Mouse (Mus musculus) testis, adult 2 months (tissue): Measurements from ENCODE around the gene Alyref2. TPM values are rescaled to one million over a fixed set of nuclear protein-coding genes. Genes with fewer than 3 reads are reported as not detected.

ENCODE experiments used
- H3K27ac ChIP-seq: fragments of 200-500 bp; 2 replicates; pipeline ENCODE4 v1.5.1; 2012; ENCODE audit warnings: low read depth, low read length; ENCODE audit not compliant: control insufficient read depth, insufficient read depth
- H3K27me3 ChIP-seq: fragments of 200-500 bp; 2 replicates; pipeline ENCODE4 v1.6.1; 2012; ENCODE audit warnings: mild to moderate bottlenecking, low read length, moderate library complexity; ENCODE audit not compliant: control insufficient read depth, insufficient read depth
- H3K36me3 ChIP-seq: fragments of 200-500 bp; 2 replicates; pipeline ENCODE4 v1.6.1; 2012; ENCODE audit warnings: mild to moderate bottlenecking, low read length; ENCODE audit not compliant: control insufficient read depth, insufficient read depth
- H3K4me1 ChIP-seq: fragments of 200-500 bp; 2 replicates; pipeline ENCODE4 v1.6.1; 2012; ENCODE audit warnings: low read length; ENCODE audit not compliant: control insufficient read depth, insufficient read depth
- H3K4me3 ChIP-seq: fragments of 200-500 bp; 2 replicates; pipeline ENCODE4 v1.5.1; 2012; ENCODE audit warnings: low read depth, mild to moderate bottlenecking, low read length, moderate library complexity, mixed read lengths; ENCODE audit not compliant: control insufficient read depth
- CTCF ChIP-seq: fragments of 200-500 bp; IDR thresholded peaks from 2 replicates; pipeline ENCODE4 v1.5.1; 2012; ENCODE audit warnings: low read depth, mild to moderate bottlenecking, inconsistent platforms, low read length, moderate library complexity; ENCODE audit not compliant: control insufficient read depth, insufficient read depth, insufficient replicate concordance
- POLR2A ChIP-seq: fragments of 200-500 bp; IDR thresholded peaks from 2 replicates; pipeline ENCODE4 v1.6.1; 2012; ENCODE audit warnings: low read depth, mild to moderate bottlenecking, inconsistent platforms, low read length, moderate library complexity; ENCODE audit not compliant: control insufficient read depth
- polyA plus RNA-seq: library from polyadenylated mRNA; depleted of rRNA; stranded (reverse); fragments of >200 nt; gene quantifications from 2 replicates; pipeline ENCODE4 v1.2.3, GENCODE M21; 2012

Gene Alyref2
- polyA plus RNA-seq, 1 experiment: 2.2 TPM

DNA sequence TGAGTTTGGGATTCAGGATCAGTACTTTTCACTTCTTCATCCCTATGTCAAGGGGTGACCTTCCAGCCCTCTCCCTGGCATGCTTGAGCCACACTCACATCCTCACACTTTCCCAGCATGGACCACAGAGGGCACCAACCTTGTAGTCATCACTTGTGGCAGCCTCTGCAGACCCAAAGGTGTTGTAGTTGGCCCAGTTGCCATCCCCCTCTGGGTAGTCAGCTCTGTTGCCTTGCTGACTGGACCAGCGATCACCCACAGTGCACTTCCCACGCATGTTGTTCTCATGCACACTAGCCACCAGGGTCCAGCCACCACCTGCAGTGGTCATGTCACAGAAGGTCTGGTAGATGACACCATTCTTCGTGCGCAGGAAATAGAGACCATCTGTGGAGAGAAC, 28.1 kb downstream of the Alyref2 start:
- no peaks in the 10 kb centered on the region for H3K27me3 ChIP-seq
- no peaks in the 10 kb centered on the region for H3K36me3 ChIP-seq
- TF ChIP-seq POLR2A (no peak), CTCF (0 out of 2 replicates have a peak, but pooled peaks have one; percentile 6)
- no peak overlapping the region for H3K27ac ChIP-seq
- H3K4me3 ChIP-seq: no peak overlapping the region
- no peaks in the 10 kb centered on the region for H3K4me1 ChIP-seq

GRCm38 (mm10) chr1:171532830-171533229, 29.6 kb downstream of the Alyref2 start:
- Histone ChIP-seq H3K36me3 (no peaks in the 10 kb centered on the region), H3K27me3 (no peaks in the 10 kb centered on the region)
- TF ChIP-seq POLR2A: no peak
- TF ChIP-seq CTCF: no peak

DNA sequence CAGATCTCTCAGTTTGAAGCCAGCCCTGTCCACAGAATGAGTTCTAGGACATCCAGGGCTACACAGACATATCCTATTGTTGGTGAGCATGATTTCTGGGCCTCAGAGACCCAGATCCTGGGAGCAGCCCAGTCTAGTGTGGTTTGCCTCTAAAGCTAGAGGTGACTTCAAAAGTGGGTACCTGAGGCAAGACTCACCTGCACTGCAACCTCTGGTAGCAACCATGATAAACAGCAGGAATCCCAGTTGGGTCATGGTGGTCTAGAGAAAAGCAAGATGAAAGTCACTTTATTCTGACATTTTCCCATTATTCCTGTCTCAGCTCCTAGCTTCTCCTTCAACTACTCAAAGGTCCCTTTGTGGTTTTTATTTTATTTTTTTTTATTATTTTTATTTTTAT, 31.3 kb downstream of the Alyref2 start:
- Histone ChIP-seq H3K27me3 (no peaks in the 10 kb centered on the region), H3K27ac (no peak overlapping the region), H3K4me1 (no peaks in the 10 kb centered on the region), H3K36me3 (no peaks in the 10 kb centered on the region), H3K4me3 (no peak overlapping the region)
- TF ChIP-seq CTCF (no peak), POLR2A (no peak)

More at GRCm38 (mm10) chr1:171532830-171533229, 29.6 kb downstream of the Alyref2 start:
- H3K27ac ChIP-seq: no peak overlapping the region
- H3K4me3 ChIP-seq: no peak overlapping the region
- H3K4me1 ChIP-seq: no peaks in the 10 kb centered on the region

DNA sequence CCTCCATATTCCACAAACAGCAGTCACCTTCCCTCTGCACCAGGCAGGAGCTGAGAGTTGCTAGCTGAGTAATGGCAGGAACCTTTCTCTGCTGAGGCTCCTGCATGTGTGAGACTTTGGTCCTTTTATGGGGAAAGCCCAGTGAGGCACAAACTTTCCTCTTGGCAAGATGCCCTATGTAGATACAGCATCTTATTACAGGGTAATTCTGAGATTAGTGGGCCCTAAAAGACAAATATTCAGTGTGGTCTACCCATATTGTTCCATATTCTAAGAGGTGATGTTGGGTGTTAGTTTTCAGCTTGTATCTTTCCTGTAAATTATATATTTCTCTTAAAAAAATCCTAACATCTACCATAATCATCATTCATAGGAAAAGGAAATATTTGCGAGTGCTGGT, 31.9 kb downstream of the Alyref2 start, which contains the start of gene Itln1:
Gene Itln1, minus strand, starts transcription at position 101 of the 400 bp plus-strand sequence.
- Histone ChIP-seq H3K27me3 (no peaks in the 10 kb centered on the region), H3K4me1 (no peaks in the 10 kb centered on the region), H3K27ac (no peak within 1 kb of the TSS), H3K36me3 (no peaks in the 10 kb centered on the region), H3K4me3 (no peak within 1 kb of the TSS)
- TF ChIP-seq CTCF (no peak), POLR2A (no peak)

GRCm38 (mm10) chr1:171540694-171541093, 37.4 kb downstream of the Alyref2 start:
- Histone ChIP-seq H3K4me3 (no peak overlapping the region), H3K27me3 (no peaks in the 10 kb centered on the region), H3K36me3 (no peaks in the 10 kb centered on the region), H3K4me1 (no peaks in the 10 kb centered on the region), H3K27ac (no peak overlapping the region)
- TF ChIP-seq CTCF (no peak), POLR2A (no peak)

GRCm38 (mm10) chr1:171551326-171551725, 48.0 kb downstream of the Alyref2 start:
- Histone ChIP-seq H3K4me3 (no peak overlapping the region), H3K27ac (no peak overlapping the region), H3K4me1 (no peaks in the 10 kb centered on the region), H3K27me3 (no peaks in the 10 kb centered on the region), H3K36me3 (no peaks in the 10 kb centered on the region)
- no peak for TF ChIP-seq CTCF
- TF ChIP-seq POLR2A: no peak

GRCm38 (mm10) chr1:171552230-171552629, 49.0 kb downstream of the Alyref2 start:
- Histone ChIP-seq H3K4me1 (no peaks in the 10 kb centered on the region), H3K27ac (0 out of 2 replicates have a peak overlapping the region, but pooled peaks have one; percentile 12), H3K36me3 (no peaks in the 10 kb centered on the region), H3K27me3 (no peaks in the 10 kb centered on the region), H3K4me3 (no peak overlapping the region)
- no peak for TF ChIP-seq CTCF
- no peak for TF ChIP-seq POLR2A
